Mouse (Mus musculus) common myeloid progenitor, adult 5-6 weeks (primary cell): ENCODE data around the gene Sugp2. TPM values are rescaled to one million over a fixed set of nuclear protein-coding genes. Genes with fewer than 3 reads are reported as not detected.

Source experiments
- ATAC-seq: replicated peaks from 2 replicates; pipeline ENCODE4 v1.8.0; 2016; ENCODE audit warnings: low read depth, mild to moderate bottlenecking, moderate TSS enrichment, inconsistent platforms; ENCODE audit not compliant: poor library complexity, severe bottlenecking
- total RNA-seq: library from RNA; stranded (forward); fragments of 200-1000, 187-1606 nt; gene quantifications from 2 replicates; pipeline ENCODE4 v1.2.3, GENCODE M21; 2017

The Sugp2 gene
- total RNA-seq, 1 experiment from 2014 or later, result 55.3 TPM

DNA sequence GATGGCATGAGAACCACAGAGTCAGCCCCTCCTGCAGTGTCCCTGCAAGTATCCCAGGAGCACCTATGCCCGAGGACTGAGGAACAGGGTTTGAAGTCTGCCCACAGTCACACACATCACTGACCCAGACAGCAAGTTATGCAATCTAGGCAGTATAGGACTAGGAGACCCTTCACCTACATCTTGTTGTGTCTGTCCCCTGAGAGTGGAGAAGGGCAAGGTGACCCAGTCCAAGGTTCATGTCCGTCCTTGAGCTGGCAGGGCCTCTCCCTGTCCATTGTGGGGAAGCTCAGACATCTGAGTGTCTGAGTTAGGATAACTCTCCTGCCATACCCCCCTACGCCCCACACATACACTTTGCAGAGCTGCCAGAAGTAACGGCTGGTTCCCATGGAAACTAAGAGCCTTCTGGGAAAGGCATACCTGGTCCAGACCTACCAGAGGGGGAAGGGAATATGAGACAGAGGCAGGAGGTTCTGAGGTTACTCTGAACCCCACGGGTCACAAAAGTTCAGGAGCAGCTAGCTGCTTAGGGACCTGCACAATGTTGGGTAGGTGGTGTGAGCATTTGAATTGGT, 14.8 kb upstream of the Sugp2 start:
- no peak for ATAC-seq

DNA sequence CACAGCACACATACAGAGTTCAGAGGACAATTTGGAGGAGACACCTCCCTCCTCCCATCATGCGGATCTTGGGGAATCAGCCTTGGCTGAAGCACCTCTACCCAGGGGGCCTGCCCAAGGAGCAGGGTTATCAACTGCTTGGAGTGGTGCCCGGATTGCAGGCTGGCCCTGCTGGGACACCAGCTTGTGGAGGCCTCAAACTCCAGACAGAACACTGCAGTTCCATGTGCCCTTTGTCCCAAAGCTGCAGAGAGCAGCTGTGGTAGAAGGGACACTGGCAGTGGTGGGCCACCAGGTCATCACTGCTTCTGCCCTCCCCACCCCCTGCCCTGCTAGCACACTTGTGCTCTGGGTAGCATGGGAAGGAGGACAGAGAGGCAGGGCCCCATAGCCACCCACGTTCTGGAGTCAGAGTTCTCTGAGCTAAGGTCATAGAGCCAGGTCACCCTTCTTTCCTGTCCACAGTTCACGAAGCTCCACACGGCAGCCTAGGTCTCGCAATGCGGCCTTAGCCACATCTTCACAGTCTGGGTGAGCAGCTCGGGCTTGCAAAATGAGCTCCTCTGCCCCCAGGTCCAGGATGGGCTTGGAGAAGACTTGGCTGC, 13.7 kb upstream of the Sugp2 start:
- ATAC-seq, result no peak

DNA sequence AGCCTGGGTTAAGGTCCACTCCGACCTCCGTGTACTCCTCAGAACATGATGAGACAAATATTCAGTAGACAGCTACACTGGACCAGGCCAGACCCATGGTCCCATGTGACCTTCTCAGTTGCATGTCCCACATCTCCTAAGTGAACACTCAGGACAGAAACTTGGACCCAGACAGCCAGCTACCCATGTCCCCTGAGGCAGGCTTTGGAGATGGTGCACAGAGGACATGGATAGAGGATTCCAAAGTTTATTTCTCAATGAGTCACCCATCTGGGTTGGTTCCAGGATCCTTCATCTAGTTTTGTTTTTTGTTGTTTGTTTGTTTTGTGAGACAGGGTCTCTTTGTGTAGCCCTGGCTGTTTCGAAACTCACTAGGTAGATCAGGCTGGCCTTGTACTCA, 13.1 kb upstream of the Sugp2 start:
- ATAC-seq, result no peak

DNA sequence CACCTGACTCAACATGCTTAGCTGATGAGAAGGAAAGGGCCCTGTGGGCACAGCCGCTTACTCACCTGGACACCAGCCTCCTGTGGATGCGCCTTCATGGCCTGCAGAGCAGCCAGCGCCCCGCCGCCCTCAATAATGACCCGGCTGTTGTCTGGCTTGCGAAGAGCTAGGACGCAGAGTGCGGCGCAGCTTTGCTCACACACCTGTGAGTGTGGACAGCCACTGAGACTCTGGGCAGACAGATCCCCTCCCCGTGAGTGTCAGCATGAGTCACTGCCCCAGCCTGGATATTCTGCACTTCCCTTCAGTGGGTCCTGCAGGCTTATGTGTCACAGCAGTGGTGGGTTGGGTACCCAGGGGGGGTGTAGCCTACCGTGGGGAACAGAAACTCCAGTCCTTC, 12.0 kb upstream of the Sugp2 start:
- ATAC-seq, result no peak

DNA sequence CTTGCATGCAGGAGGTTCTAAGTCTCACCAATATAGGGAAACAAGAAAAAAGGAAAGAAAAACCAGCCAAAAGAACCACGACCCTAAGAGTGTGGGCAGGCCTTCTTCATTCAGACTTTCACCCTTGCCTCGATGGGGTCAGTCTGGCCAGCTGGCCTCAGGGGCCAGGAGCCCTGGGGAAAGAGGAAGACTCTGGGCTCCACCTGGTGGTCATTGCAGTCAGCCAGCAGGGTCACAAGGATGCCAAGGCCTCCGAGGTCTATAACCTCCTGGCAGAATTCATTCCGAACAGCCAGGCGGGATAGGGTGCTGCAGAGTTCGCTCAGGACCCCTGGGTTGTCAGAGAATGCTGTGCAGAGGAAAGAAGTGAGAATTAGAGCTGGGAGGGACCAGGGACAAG, 10.7 kb upstream of the Sugp2 start:
- ATAC-seq, result peak; percentile 64

DNA sequence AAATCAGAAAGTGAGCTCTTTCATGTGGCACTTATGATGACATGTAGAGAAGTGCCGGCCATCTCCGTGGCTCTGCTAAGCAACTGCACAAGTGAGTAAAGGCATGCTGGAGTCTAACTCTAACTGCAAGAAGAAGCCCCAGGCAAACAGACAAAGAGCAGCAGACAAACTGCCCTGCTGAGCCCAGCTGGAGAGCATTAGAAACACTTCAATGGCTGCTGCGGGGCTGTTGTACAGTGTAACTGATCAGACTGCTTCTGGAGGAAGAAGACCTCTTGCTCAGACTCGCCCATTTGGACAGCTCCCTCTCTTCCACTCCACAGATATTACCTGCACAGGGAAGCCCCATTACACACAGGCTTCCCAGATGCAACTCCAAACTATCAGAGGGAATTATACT, 6.0 kb upstream of the Sugp2 start:
- no peak for ATAC-seq

DNA sequence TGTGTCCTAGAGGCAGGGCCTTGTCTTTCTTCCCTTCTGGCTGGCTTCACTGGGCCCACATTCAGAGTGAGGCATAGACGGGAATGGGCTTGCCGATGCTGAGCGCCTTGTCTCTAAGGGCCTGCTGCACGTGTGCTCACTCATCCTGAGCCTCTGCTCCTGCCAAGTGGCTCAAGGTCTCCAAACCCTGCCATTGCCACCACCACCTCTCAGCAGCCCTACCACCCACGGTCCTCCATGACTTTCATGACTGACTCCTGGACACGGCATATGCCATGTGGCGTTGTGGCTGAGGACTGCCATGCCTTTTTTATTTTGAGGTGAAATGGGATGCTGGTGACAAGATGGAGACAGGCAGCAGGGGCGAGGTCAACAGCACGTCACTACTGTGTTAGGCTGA, 3.2 kb upstream of the Sugp2 start:
- no peak for ATAC-seq

DNA sequence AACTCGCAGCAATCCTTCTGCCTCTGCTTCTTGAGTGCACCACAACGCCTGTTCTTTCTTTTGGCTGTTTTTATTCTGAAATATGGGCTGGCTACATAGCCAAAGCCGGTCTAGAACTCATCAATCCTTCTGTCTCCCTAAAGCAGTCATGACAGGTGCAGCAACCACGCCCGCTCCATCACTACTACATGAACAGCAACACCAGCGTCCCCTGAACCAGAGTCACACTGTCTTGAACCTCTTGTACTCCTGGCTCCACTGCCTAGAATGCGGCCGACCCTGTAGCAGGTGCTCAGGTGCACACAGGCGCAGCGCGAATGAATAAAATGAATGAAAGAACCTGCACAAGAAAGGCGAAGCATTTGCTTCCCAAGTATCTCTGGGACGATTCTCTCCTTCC, 420 bp upstream of the Sugp2 start:
- ATAC-seq, result no peak

DNA sequence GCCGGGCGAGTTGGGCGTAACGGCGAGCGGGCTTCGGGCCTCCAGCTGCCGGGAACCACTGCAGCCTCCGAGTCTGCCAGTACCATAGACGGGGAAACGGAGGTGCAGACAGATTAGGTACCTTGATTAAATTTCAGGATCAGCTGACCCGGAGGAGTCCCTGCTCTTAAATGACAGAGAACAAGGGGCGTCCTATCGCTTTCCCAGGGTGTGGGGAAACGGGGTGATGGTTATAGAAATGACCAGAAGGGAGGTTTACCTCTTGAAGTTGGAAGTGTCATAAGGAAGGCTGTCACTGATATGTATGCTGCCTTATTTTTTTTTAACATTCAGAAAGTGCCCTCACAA, 729 bp downstream of the Sugp2 start:
- no peak for ATAC-seq

DNA sequence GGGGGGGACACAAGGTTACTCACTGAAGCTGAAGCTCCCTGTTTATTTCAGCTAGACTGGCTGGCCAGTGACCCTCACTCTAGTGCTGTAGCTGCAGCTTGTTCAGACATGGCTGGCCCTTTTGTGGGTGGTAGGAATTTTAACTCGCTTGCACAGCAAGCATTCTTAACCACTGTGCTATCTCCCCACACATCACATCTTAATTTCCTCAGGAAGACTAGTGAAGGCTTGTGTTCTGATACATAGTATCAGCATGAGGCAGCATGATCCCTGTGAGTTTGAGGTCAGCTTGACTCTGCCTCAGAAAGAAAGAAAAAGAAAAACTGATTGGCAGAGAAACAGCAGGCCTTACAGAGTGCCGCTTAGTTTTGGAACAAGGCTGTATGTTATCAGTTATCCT, 3.8 kb downstream of the Sugp2 start:
- ATAC-seq, result peak; percentile 62

DNA sequence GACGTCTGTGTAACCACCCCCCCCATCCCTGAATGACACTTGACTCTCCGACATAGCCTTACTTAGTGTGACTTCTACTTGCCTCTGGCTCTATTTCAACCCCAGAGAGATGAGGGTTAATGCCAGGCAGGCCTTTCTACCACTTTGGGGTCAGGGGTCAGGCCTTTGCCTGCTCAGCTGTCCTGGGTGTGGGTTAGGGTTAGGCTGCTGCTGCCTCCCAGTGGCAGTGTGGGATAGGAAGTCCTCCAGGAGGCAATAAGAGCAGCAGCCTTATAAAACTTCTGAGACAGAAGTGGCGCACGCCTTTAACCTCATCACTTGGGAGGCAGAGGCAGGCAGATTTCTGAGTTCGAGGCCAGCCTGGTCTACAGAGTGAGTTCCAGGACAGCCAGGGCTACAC, 6.6 kb downstream of the Sugp2 start:
- no peak for ATAC-seq

DNA sequence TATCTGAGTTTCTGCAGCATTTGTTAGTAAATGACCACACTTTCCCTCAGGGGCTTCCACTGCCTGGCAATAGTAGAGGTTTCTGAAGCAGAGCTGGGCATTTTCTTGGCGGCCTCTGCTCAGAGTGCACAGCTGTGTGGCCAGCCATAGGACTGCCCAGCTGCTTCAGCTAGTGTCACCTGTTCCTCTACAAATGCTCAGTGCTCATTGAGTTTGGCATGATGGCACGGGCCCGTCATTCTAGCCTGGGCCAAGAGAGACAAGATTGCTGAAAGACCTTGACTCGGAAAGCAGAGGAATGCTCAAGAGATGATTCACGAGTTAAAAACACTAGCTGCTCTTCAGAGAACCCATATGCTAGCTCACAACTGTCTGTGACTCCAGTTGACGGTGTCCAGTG, 12.6 kb downstream of the Sugp2 start:
- ATAC-seq, result no peak

DNA sequence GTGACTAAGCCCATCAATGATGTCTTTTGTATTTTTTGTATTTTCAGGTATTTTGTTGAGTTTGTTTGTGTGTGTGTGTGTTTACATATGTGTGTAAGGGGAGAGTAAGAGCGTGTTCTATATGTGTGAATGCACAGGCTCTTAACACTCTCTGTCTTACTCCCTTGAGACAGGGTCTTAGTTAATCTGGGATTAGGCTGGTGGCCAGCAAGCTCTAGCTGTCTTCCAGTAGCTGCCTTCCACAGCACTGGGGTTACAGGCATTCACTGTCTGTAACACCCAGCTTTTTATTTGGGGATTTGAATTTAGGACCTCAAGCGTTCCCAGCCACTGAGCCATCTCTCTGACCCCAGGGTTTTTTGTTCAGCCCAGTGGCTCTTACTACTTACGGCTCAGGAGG, 13.8 kb downstream of the Sugp2 start:
- ATAC-seq, result no peak

DNA sequence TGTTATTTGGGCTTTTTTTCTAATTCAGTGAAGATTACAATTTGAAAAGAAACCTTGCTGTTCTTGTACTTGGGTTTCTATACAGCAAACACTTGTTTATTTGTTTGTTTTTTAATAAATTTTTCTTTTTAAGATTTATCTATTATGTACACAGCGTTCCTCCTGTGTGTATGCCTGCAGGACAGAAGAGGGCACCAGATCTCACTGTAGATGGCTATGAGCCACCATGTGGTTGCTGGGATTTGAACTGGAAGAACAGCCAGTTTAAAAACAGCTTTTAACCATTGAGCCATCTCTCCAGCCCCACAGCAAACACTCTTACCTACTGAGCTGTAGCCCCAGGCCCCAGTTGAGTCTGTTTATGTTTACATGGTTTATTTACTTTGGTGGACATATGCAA, 20.6 kb downstream of the Sugp2 start:
- no peak for ATAC-seq

DNA sequence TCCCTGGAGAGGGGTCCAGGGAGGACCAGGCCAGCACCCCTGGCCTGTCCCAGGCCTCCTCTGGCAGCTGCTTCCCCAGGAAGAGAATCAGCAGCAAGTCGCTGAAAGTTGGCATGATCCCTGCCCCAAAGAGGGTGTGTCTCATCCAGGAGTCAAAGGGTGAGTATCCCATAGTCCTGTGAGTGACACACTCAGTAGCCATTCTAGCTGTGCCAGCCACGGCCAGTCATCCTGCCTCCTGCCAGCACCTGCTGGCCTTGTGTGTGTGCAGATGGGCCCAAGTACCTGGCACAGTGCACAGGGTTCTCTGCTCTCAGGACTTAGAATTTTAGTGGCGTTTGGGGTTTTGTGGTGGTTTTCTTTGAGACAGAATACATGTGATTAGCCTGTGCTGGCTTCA, 23.4 kb downstream of the Sugp2 start:
- no peak for ATAC-seq

DNA sequence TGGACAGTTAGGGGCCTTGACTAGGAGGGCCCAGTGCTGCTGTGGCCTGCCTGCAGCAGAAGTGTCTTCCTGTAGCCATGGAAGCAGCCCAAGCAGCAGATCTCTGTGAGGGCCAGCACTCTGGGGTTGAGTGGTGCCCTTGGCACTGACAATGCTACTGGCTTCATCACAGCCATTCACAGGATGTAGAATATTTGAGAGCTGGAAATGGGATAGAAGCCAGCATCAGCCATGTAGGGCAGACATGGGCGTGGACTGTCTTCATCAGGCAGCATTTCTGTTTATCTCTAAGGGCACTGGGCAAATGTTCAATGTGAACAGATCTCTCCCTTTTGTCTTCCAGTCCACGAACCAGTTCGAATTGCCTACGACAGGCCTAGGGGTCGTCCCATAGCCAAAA, 24.6 kb downstream of the Sugp2 start:
- ATAC-seq, result no peak

DNA sequence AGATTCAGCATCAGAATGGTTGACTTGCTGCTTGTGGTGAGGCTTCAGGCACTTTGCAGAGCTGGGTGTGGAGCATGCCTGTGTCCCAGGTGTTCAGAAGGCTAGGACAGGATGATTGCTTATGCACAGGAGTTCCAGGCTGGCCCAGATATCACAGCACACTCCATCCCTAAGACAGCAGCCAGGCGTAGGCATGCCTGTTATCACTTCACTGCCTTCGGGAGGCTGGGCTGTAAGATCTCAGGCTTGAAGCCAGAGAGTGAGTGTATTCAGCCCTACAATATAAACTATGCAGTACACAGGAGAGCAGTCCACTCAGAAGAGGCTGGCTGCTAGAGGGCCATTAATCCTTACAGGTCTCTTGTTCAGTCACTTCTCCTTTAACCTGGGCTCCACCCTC, 25.0 kb downstream of the Sugp2 start:
- ATAC-seq, result no peak; the same call in 1 of the 2 replicates

DNA sequence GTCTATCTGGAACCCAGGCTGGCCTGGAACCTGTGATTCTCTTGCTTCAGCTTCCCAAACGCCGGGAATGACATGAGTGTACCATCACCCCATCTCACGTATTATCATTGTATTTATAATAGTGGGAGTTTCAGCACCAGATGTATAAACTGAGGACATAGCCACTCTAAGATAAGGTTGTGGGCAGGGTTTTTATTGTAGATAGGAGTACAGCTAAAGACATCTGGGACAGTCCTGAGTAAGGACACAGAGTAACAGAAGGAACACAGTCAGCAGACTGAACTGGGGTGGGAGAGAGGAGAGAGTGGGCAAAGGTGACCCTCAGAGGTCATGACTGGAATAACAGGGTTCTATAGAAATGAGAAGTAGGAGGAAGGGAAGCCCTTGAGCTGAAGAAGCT, 33.6 kb downstream of the Sugp2 start:
- 0 out of 2 replicates have a peak, but pooled peaks have one; percentile 20 for ATAC-seq

DNA sequence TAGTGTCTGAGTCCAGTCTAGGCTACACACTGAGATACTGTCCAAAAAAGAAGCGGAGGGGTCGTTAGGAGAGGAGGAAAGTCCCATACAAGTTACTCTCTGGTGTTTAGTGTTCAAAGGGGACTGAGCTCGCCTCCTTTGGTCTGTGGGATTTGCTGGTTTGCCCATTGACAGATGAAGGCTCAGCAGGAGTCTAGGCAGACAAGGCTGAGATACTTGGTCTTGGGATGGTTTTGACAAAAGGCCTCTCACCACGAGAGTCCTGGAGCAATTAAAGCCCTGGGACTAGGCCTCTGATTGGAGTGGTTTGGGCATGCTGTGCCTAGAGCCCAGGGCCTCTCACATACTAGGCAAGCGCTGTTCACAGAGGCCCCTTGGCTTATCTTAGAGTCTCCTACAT, 34.3 kb downstream of the Sugp2 start:
- ATAC-seq, result peak; percentile 6; the same call in 1 of the 2 replicates

DNA sequence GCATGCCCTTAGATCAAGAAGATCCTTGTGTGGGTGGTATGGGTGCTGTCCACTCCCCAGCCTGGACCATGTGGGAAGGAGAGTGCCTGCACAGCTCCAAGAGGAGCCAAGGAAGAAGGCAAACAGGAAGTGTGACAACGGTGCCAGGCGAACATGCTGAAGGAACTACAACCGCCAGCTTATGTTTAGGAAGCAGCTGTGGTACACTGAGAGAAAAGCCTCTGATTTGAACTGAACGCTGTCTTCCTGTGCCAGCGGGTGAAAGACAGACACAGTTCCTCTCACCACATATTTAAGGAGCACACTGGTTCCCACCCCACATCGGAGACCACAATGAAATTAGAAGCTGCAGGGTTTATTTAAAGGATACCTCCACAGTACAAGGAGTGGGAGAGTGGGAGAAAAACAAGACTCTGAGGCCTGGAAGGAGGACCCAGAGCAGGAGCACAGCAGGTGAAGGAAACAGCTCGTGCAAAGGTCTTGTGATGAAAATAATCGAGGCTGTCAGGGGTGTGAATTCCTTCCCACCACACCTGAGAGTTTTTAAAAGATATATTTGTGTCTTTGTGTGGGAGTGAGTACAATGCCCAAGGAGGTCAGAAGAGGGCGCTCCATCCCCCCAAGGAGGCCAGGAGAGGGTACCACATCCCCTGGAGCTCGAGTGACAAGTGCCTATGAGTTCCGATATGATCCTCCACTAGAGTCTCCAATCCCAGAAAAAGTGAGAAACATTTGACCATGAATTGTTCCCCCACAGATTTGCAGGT, 35.0 kb downstream of the Sugp2 start:
- ATAC-seq, result peak; percentile 57

DNA sequence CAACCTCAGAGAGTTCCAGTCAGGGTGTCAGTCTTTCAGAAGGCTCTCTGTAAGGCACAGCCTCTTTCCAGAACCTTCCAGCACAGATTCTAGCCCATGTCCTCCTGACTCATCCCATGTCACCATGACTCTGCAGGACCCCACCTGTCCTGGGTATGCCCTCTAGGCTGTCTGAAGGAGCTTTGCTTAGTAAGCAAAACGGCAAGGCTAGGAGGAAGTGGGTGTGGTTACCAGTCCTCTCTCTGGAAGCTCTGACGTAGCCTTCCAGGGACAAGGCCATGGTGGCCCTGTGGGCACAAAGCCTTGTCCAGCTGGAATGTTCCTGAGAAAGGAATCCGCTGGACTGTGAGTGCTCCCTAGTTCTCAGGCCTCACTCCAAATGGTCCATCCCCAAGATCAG, 38.9 kb downstream of the Sugp2 start:
- peak; percentile 52 for ATAC-seq

DNA sequence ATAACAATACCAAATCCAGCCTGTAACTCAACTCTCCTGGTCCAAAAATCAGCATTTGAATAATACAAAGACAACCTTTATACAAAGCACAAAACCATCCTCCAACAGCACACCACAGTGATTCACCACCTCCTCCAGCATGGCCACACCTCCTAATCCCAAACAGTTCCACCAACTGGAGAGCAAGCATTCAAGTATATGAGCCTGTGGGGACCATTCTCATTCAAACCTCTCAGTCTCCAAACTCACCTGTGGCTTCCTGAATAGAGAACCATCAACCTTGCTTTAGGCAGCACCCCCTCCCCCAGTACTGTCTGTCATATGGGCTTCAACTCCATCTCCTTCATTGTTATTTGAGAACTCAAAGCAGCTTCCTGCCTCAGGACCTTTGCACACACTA, 40.3 kb downstream of the Sugp2 start:
- no peak for ATAC-seq
